Mouse (Mus musculus) lung, adult 2 months (tissue): Measurements from ENCODE around the gene Fat4. TPM values are rescaled to one million over a fixed set of nuclear protein-coding genes. Genes with fewer than 3 reads are reported as not detected.

Experiments
- DNase-seq: peaks from one replicate; pipeline ENCODE4 v3.0.0; 2022
- H3K4me1 ChIP-seq: fragments of 200-500 bp; 2 replicates; pipeline ENCODE4 v1.6.1; 2011; ENCODE audit warnings: low read length; ENCODE audit not compliant: control insufficient read depth, insufficient read depth
- H3K4me3 ChIP-seq: fragments of 200-500 bp; replicated peaks from 2 replicates; pipeline ENCODE3; 2011; ENCODE audit warnings: low read depth, mild to moderate bottlenecking, control low read depth, low read length; ENCODE audit errors: extremely low read depth
- CTCF ChIP-seq: fragments of 200-500 bp; IDR thresholded peaks from 2 replicates; pipeline ENCODE4 v1.5.1; 2011; ENCODE audit warnings: mild to moderate bottlenecking, low read length, control low read depth; ENCODE audit not compliant: insufficient read depth
- POLR2A ChIP-seq: fragments of 200-500 bp; IDR thresholded peaks from 2 replicates; pipeline ENCODE4 v1.6.1; 2011; ENCODE audit warnings: low read depth, mild to moderate bottlenecking, control low read depth, low read length, borderline replicate concordance; ENCODE audit errors: extremely low read depth
- whole genome bisulfite sequencing: fragments of 180-500 bp; shearing (Covaris S2); methylation state at CpG from one replicate; pipeline ENCODE4 v1.1.7; 2018; 5-methylcytosine and 5-hydroxymethylcytosine counted together
- polyA plus RNA-seq: library from polyadenylated mRNA; depleted of rRNA; stranded (reverse); fragments of >200 nt; gene quantifications from 2 replicates; pipeline ENCODE4 v1.2.3, GENCODE M21; 2012

Fat4 gene
- polyA plus RNA-seq, 1 experiment: 5.3 TPM

GRCm38 (mm10) chr3:39047621-39048303 is 161.0 kb downstream of the Fat4 start:
- H3K4me1 ChIP-seq: no peaks in the 10 kb centered on the region; the same call in 1 of the 2 replicates
- WGBS: 76% methylated on average over 10 of the region's 10 CpGs
- DNase-seq: no peak
- TF ChIP-seq CTCF (no peak), POLR2A (no peak)
- H3K4me3 ChIP-seq: no peak overlapping the region

GRCm38 (mm10) chr3:39048304-39048667 is 161.5 kb downstream of the Fat4 start:
- Histone ChIP-seq H3K4me1 (no peaks in the 10 kb centered on the region; the same call in 1 of the 2 replicates), H3K4me3 (no peak overlapping the region)
- TF ChIP-seq CTCF (no peak), POLR2A (no peak)
- WGBS: 75% methylated on average over 5 of the region's 5 CpGs
- no peak for DNase-seq

GRCm38 (mm10) chr3:39050130-39050529 is 163.4 kb downstream of the Fat4 start:
- no peak for DNase-seq
- H3K4me1 ChIP-seq: no peaks in the 10 kb centered on the region; the same call in 1 of the 2 replicates
- WGBS: 81% methylated on average over 1 of the region's 1 CpGs
- no peak for TF ChIP-seq POLR2A
- no peak overlapping the region for H3K4me3 ChIP-seq

GRCm38 (mm10) chr3:39053072-39053471 is 166.3 kb downstream of the Fat4 start:
- Histone ChIP-seq H3K4me1 (no peaks in the 10 kb centered on the region), H3K4me3 (no peak overlapping the region)
- TF ChIP-seq CTCF: no peak
- TF ChIP-seq POLR2A: no peak
- DNase-seq: no peak
- 54% methylated on average over 6 of the region's 6 CpGs for WGBS
